Mouse (Mus musculus): ENCODE results near the gene Uhrf1bp1. TPM values are rescaled to one million over a fixed set of nuclear protein-coding genes. Genes with fewer than 3 reads are reported as not detected.

The Uhrf1bp1 gene
- polyA plus RNA-seq, 2 experiments = 1.8 to 3.1 TPM

DNA sequence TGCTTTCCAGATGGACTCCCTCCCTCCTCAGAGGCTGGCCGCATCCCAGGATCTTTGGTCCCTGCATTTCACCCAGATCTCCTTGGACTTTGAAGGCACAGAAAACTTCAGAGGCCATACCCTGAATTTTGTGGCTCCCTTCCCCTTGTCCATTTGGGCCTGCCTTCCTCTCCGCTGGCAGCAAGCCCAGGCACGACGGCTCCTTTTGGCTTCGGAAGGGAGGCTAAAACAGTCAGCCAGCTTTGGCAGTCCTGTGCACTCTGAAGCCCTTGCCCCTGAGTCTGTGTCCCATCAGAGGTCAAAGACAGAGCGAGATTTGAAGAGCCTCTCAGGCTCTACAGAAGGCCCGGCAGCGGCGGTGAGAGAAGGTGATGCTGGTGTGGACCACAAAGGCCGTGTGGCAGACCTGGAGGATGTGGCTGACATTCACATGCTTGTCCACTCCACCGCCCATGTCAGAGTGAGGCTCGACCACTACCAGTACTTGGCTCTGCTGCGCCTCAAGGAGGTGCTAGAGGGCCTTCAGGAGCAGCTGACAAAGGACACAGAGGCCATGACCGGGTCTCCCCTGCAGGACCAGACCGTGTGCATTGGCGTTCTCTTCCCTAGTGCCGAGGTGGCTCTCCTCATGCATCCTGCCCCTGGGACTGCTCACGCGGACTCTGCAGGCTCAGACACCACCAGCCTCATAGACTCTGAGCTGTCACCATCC lies 30.4 kb downstream of the Uhrf1bp1 start:
- no peak for ATAC-seq (ENCODE audit: insufficient read depth)
- H3K4me3 ChIP-seq (ENCODE audit: insufficient read depth in 1 of 2, low read depth in 2 of 2, low read length in 2 of 2) = no peak overlapping the region
- WGBS (ENCODE audit: insufficient replicate concordance) = 82% methylated on average over 19 of the region's 19 CpGs
- no peaks in the 10 kb centered on the region for H3K4me1 ChIP-seq (replicated peaks; ENCODE audit: control insufficient read depth in 2 of 2, insufficient read depth in 2 of 2, low read length in 1 of 2)
- H3K9ac ChIP-seq (replicated peaks) = no peak overlapping the region
- no peaks in the 10 kb centered on the region for H3K27me3 ChIP-seq (ENCODE audit: control insufficient read depth, insufficient read depth, low read length)
- H3K36me3 ChIP-seq (replicated peaks; ENCODE audit: control insufficient read depth, insufficient read depth, low read depth) = peaks cover 9% of the 10 kb centered on the region; the same call in 1 of the 2 replicates
- no peak overlapping the region for H3K4me2 ChIP-seq (ENCODE audit: low read depth)
- H3K9me3 ChIP-seq (ENCODE audit: control insufficient read depth, low read length) = no peaks in the 10 kb centered on the region
- peak; percentile 47; the same call in 1 of the 2 replicates for TF ChIP-seq CTCF (IDR thresholded peaks at IDR 0.05; ENCODE audit: low read depth)
- no peak for TF ChIP-seq EP300 (IDR thresholded peaks at IDR 0.05; ENCODE audit: low read depth)
- H3K27ac ChIP-seq = no peak overlapping the region
- DNase-seq (ENCODE audit: low read depth in 3 of 3, low spot score in 3 of 3) = no peak

DNA sequence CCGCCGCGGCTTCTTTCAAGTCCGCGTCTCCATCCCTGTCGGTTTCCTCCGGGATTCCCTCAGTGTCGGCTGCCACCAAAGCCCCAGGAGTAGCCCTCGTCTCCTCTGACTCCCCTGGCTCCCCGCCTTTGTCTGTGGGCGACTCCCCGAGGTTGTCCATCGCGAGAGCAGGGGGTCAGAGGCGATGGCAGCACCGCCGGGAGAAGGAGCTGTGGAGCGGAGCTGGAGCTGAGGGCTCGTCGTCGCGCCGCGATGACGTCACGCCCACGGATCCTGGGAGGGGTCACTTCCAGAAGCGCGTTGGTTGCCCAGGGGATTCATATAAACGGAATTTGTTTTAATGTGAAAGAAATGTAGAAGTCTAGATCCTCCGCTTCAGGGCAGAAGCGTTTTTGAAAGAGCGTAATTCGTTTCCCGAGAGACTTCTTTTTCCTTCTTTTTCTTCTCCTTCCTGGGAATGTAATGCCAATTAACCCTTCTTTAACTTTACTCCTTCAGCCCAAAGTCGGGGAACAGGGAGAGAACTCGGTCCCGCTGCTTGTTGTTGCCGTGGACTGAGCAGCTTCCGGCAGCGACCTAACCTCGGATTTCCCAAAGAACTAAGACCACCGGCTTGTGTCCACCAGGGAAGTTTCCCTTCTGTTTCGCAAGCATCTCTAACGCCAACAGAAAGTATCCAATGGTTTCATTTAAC lies 51.4 kb downstream of the Uhrf1bp1 start:
- H3K4me3 ChIP-seq (ENCODE audit: insufficient read depth in 1 of 2, low read depth in 2 of 2, low read length in 2 of 2) = peak overlapping the region; percentile 71 to 98
- peak; percentile 82 to 86 (median 85) for DNase-seq (ENCODE audit: low read depth in 3 of 3, low spot score in 3 of 3)
- H3K27ac ChIP-seq = peak overlapping the region; percentile 71
- under 1% methylated on average over 45 of the region's 45 CpGs for WGBS (ENCODE audit: insufficient replicate concordance)
- TF ChIP-seq EP300 (IDR thresholded peaks at IDR 0.05; ENCODE audit: low read depth) (no peak), CTCF (IDR thresholded peaks at IDR 0.05; ENCODE audit: low read depth) (peak; percentile 68)
- H3K4me2 ChIP-seq (ENCODE audit: low read depth) = peak overlapping the region; percentile 100
- peak; percentile 65 for ATAC-seq (ENCODE audit: insufficient read depth)
- H3K27me3 ChIP-seq (ENCODE audit: control insufficient read depth, insufficient read depth, low read length) = no peaks in the 10 kb centered on the region
- peak overlapping the region; percentile 63 for H3K9ac ChIP-seq (replicated peaks)
- H3K36me3 ChIP-seq (replicated peaks; ENCODE audit: control insufficient read depth, insufficient read depth, low read depth) = peaks cover 7% of the 10 kb centered on the region
- H3K9me3 ChIP-seq (ENCODE audit: control insufficient read depth, low read length) = no peaks in the 10 kb centered on the region
- H3K4me1 ChIP-seq (replicated peaks; ENCODE audit: control insufficient read depth in 2 of 2, insufficient read depth in 2 of 2, low read length in 1 of 2) = peaks cover 9 to 14% of the 10 kb centered on the region in 2 experiments

DNA sequence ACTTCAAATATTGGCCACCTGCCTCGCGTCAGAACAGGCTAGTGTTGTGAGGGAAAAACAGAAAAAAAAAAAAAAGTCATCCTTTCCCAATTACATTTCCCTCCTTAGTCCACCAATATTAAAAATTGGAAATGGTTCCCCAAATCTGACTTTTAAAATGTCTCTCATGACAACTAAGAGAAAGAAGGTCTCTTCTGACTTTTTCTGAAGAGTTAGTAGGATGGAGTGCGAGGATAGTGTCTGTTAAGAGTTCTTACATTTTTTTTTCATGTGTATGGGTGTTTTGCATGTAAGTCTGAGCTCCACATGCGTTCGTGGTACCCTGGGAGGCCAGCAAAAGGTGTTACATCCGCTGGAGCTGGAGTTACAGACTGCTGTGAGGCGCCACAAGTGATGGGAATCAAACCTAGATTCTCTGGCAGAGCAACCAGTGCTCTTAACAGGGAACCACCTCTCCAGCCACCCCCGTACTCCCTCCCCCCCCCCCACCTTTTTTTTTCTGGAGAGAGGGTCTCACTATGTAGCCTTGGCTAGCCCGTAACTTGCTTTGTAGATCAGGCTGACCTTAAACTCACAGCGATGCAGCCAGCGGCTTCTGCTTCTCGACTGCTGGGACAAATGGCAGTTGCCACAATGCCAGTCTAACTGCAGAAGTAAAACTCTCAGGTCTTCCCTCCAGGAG lies 52.1 kb downstream of the Uhrf1bp1 start:
- H3K9me3 ChIP-seq (ENCODE audit: control insufficient read depth, low read length) = no peaks in the 10 kb centered on the region
- no peak; the same call in 1 of the 2 replicates for ATAC-seq (ENCODE audit: insufficient read depth)
- H3K36me3 ChIP-seq (replicated peaks; ENCODE audit: control insufficient read depth, insufficient read depth, low read depth) = peaks cover 4% of the 10 kb centered on the region; the same call in 1 of the 2 replicates
- under 1% methylated on average over 12 of the region's 12 CpGs for WGBS (ENCODE audit: insufficient replicate concordance)
- TF ChIP-seq EP300 (IDR thresholded peaks at IDR 0.05; ENCODE audit: low read depth) = no peak
- peak; percentile 44; the same call in 1 of the 2 replicates for TF ChIP-seq CTCF (IDR thresholded peaks at IDR 0.05; ENCODE audit: low read depth)
- peak overlapping the region; percentile 63 for H3K9ac ChIP-seq (replicated peaks)
- peak overlapping the region; percentile 71 to 98 for H3K4me3 ChIP-seq (ENCODE audit: insufficient read depth in 1 of 2, low read depth in 2 of 2, low read length in 2 of 2)
- peak overlapping the region; percentile 71 for H3K27ac ChIP-seq
- H3K4me1 ChIP-seq (replicated peaks; ENCODE audit: control insufficient read depth in 2 of 2, insufficient read depth in 2 of 2, low read length in 1 of 2) = peaks cover 9 to 14% of the 10 kb centered on the region in 2 experiments
- H3K27me3 ChIP-seq (ENCODE audit: control insufficient read depth, insufficient read depth, low read length) = no peaks in the 10 kb centered on the region
- peak overlapping the region; percentile 100 for H3K4me2 ChIP-seq (ENCODE audit: low read depth)
- DNase-seq (ENCODE audit: low read depth in 3 of 3, low spot score in 3 of 3) = peak in 1 of 3 experiments; percentile 44

DNA sequence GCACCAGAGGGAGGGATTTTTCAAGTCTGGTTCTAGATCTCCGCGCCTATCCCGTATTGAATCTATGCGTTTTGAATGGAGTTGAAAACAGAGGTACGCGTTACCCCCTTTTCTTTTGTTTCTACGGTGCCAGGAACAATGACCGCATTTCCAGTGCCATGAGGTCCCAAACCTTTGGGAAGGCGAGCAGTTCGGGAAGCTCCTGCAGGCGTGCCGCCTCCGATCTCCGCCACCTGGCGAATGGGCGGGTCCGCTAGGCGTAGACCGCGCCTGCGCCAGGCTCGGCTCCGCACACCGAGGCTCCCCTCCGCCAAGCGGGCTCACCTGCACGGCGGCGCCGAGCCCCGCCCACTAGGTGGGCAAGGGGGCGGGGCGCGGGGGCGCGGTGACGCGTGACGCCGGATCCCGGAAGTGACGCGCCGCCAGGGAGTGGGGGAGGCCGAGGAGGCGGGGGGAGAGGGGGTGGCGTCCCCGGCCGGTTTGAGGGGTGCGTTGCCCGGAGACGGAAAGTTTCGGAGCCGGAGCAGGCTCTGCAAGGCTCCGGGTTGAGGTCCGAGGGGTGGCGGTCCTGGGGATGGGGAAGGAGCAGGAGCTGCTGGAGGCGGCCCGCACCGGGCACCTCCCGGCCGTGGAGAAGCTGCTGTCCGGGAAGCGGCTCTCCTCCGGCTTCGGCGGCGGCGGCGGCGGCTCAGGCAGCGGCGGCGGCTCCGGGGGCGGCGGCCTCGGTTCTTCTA lies 52.8 kb downstream of the Uhrf1bp1 start, which contains the start of gene Anks1:
TSS of gene Anks1 (plus strand) at position 419 of the 734 bp plus-strand sequence.
- under 1% methylated on average over 77 of the region's 78 CpGs for WGBS (ENCODE audit: insufficient replicate concordance)
- TF ChIP-seq EP300 (IDR thresholded peaks at IDR 0.05; ENCODE audit: low read depth) = no peak
- TF ChIP-seq CTCF (IDR thresholded peaks at IDR 0.05; ENCODE audit: low read depth) = no peak

More for the DNA sequence above, 52.8 kb downstream of the Uhrf1bp1 start, which contains the start of gene Anks1:
- Histone ChIP-seq H3K36me3 (replicated peaks; ENCODE audit: control insufficient read depth, insufficient read depth, low read depth) (peaks cover 4% of the 10 kb centered on the region; the same call in 1 of the 2 replicates), H3K27me3 (ENCODE audit: control insufficient read depth, insufficient read depth, low read length) (no peaks in the 10 kb centered on the region), H3K9me3 (ENCODE audit: control insufficient read depth, low read length) (no peaks in the 10 kb centered on the region), H3K4me2 (ENCODE audit: low read depth) (peak within 1 kb of the TSS; percentile 100), H3K9ac (replicated peaks) (peak within 1 kb of the TSS; percentile 63), H3K27ac (peak within 1 kb of the TSS; percentile 71), H3K4me3 (ENCODE audit: insufficient read depth in 1 of 2, low read depth in 2 of 2, low read length in 2 of 2) (peak within 1 kb of the TSS; percentile 71 to 98), H3K4me1 (replicated peaks; ENCODE audit: control insufficient read depth in 2 of 2, insufficient read depth in 2 of 2, low read length in 1 of 2) (peaks cover 9 to 14% of the 10 kb centered on the region in 2 experiments)
- peak; percentile 84 for ATAC-seq (ENCODE audit: insufficient read depth)
- peak; percentile 62 to 71 (median 67) for DNase-seq (ENCODE audit: low read depth in 3 of 3, low spot score in 3 of 3)
